Mouse (Mus musculus): Measurements from ENCODE around the gene Thada.
"Not testable (repeated sequence)": the region's sequence is repeated elsewhere in the genome, so short reads cannot be mapped to it uniquely, and the experiment has no call there.

Gene Thada

DNA sequence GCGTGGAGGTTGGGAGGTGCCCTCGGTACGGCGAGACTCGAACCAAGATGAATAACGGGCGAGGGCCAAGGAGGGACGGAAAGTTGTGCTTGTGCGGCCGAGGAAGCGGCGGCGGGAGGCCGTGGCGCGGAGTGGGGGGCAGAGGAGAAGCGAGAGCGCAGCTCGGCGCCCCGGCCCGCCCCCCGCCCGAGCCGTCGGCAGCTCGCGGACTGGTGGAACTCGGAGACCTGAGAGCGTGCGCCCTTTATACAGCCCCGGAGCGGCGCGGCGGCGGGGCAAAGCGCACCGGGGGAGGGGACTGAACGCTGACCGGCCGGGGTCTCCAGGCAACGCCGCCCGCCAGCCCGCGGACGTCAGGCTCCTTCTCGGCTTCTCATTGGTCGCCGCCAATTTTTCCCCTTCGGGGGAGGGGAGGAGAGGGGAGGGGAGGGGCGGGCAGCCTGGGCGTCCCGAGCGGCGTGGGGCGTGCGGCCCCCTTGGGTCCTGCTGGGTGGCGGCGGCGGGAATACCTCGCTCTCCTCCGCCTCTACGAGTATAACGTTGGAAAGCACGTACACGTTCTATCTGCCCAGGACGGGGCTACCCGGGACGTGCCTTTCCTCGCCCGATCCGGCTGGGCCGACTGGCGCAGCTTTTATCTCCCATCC, 278.2 kb downstream of the Thada start, which contains the start of gene Zfp36l2:
Gene Zfp36l2 (minus strand): TSS at position 221 of the 647 bp plus-strand sequence.
- DNase-seq (ENCODE audit: low read depth, low spot score), result peak; percentile 92

DNA sequence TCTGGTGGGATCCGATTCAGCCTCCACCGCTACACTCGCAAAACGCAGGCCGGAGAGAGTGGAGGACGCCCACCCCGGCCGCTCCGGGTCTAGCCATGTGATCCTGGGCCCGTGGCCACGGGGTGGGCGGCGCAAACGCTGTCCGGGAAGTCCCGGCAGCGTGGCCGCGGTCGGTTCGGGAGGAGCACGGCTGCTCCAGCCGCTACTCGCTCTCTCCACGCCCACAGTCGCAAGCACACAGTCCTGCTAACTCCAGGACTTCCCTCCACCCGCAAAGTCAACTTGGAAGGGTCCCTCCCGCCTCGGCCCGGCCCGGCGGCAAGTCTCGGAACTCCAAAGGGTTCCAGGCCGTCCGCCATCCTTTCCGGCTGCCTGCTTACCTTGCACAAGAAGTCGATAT, 278.7 kb downstream of the Thada start:
- not testable (repeated sequence) for DNase-seq (ENCODE audit: low read depth, low spot score)

DNA sequence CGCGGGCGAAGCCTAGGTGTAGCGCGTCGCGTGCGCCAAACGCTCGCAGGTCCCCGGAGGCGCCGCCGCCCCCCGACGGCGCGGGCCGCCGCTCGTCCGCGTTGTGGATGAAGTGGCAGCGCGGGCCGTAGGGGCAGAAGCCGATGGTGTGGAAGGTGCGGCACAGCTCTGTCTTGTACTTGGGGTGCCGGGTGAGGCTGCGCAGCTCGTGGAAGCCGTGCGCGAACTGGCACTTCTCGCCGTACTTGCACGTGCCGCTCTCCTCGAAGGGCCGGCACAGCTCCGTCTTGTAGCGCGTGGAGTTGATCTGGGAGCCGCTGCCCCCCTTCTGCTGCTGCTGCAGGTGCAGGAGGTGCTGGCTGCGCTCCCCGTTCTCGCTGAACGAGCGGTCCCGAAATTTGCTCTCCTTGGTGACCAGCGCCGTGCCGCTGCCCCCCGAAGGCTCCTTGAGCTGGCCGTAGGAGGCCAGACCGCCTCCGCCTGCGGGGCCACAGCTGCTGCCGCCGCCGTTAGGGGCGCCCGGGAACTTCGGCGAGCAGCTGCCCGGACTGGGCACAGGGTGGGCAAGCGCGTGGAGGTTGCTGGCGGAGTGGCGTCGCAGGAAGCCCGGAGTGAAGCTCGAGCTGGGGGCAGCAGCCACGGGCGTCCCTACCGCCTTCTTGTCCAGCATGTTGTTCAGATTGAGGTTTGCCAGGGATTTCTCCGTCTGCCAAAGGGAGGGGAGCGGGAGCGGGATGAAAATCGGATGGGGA, 279.4 kb downstream of the Thada start:
- DNase-seq (ENCODE audit: low read depth, low spot score), result peak; percentile 59

DNA sequence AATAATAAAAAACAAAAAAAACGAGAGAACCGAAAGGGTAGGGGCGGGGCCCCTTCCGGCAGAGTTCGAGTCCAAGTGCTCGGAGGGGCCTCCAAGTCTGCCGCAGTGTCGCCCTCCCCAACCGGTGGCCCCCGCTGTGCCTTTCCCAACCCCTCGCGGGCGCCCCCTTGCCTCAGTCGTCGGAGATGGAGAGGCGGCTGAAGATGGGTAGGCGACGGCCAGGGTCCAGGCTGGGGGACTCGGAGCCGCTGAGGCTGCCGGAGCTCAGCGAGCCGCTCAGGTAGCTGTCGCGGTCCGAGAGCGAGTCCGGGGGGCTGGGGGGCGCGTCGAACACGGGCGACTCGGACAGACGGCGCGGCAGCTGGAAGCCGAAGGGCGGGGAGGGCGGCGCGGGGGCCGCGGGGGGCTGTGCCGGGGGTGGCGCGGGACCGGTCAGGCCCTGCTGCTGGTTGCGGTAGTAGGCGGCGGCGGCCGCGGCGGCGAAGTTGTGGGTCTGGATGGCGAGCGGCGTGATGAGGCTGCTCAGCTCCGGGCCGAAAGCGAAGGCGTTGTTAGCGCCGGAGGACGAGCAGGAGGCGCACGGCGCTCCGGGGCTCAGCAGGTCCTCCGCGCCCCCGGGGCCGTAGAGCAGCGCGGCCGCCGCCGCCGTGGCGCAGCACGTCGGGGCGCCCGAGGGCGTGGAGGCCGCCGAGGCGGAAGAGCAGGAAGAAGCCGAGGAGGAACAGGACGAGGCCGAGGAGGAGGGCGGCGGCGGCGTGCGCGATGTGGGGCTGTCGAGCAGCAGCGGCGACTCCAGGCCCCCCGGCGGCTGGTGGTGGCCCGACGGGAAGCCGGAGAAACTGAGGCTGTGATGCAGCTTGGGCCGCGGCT, 280.2 kb downstream of the Thada start:
- peak; percentile 41 for DNase-seq (ENCODE audit: low read depth, low spot score)

DNA sequence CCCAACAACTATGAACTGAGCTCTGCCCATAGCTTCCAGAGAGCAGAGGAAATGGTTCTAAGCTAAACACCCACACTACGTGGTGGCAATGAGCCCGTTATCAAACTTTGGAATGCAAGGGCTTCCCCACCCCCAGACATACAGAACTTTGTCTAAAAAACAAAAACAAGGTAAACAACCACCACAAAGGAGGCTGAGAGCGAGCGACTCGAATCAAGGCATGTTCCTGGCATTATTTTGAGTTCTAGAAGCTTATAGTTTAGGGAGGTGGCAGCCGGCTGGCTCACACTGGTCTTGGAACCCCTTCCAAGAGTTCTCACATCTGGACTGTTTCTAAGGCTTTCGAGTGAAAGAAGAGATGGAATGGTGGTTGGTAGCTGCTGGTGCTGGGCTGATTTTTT, 281.0 kb downstream of the Thada start:
- no peak for DNase-seq (ENCODE audit: low read depth, low spot score)

DNA sequence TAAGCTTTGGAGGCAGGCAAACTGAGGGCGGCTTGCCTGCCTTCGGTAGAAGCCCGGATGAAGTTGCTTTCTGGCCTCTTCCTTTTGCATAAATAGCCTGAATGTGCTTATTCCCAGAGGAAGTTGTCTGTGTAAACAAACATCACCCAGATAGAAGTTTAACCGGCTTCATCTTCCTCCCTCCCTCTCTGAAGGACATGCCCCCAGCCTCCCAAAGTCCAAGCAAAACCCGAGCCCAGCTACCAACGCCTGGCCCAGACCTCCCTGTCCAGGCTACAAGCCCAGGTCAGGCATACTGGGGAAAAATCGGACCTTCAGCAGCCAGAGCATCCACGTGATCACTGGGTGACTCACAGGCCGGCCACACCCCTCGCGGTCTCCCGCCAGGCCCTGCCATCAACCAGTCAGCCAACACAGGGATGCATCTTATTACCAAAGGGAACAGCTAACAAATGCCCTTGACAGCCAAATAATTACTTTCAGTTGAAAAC, 282.7 kb downstream of the Thada start:
- DNase-seq (ENCODE audit: low read depth, low spot score), result peak; percentile 91

DNA sequence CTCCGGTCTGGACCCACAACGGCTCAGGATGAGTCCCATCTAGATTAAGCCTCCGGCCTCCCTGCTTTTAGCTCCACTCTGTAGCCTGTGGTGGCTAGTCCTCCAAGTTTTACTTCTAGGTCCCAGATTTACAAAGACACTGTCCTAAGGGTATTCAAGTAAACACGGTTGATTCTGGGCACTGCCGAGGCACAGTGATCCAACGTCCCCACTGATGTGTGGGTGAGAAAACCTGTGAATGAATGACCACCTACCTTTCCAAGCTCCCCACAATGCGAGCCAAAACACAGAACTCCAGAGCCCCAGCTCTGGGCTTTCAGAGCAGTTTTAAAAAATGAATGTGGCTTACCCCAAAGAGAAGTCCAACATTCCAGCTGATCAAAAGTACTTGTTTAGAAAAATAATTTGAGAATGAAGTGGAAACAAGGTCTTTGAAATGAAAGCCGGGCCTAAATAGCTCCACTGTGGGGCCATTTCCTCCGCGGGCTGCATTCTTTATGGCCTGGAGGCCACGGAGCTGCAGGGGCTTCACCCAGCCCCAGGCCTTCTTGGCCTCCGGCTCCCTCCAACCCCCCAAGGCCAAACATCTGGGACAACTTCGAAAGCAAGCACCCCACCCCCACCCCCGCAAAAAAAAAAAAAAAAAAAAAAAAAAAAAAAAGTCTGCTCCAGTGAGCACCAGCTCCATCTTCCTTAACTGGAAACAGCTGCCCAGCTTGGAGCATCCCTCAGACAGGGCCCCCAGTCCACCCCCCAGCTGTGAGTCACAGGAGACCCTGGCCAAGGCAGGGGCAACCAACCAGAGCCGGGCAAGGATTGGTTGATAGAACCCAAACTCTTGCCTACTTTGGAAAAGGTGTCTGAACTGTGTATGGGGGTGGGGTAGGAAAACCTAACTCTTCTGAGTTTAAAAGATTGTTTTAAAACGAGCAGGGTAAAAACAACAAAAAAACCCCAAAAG, 283.4 kb downstream of the Thada start:
- DNase-seq (ENCODE audit: low read depth, low spot score), result peak; percentile 44

DNA sequence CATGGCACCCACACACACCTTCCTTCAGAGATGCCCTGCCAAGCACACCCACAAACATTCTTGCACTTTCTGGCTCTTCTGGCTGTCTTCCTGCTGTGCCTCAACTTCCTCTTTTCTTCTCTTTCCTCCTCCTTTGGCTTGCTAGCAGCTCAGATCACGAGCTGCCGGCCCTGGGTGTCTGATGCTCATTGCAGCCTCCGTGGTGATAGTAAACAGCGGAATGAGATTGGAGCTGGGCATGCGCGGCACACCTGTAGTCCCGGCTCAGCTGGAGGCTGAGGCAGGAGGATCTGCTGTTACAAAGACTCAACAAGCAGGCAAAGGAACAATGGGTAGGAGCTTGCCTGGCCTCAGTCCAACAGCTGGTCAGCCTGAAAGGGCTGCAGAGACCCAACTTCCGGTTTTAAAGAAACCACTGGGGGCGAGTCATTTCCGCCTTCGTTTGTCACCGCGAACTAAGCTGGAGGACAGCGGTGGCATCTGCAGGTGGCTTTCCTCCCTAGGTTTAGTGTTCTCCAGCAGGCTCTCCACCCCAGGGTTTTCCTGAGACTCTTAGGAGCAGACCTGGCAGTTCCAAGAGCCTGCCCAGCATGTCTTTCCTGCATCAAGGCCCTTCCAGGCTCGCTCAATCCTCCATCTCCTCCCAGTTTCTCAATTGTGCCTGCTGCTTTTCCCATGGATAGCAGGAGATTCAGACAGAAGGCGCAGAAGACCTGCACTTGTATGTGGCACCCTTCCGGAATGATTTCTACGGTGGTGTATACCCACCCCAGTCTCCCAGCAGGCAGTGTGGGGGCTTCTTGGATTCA, 284.3 kb downstream of the Thada start:
- peak; percentile 84 for DNase-seq (ENCODE audit: low read depth, low spot score)

DNA sequence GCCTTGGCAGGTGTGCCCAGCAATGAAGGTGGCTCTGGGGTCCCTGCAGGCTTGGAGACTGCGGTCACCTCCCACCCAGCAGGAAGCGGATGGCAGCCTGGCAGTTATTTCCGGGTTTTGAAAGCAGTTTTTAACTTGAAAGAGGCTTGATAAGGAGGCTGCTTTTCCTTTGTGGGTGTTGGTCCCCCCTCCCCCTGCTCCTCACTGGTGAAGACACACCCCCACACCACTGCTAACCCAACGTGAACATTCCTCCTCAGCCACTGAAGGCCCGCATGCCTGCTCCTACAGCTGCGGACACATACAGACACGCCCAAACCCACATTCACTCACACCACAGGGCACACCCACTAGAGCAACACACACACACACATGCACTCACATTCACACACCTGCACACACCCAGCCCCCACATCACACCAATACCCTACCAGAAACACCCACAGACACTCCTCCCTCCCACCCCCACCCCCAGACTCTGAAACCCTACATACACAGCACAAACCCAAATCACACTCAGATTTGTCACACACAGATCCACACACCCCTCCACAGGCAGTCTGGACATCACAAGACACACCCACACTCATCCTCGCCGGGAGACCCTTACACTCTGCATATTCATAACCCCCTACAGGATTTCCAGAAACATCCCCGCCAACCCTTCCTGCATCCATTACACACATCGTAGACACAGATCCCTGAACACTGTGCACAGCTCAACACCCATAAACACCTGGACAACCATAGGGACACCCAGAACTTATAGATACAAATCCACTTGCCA, 285.1 kb downstream of the Thada start:
- peak; percentile 91 for DNase-seq (ENCODE audit: low read depth, low spot score)

DNA sequence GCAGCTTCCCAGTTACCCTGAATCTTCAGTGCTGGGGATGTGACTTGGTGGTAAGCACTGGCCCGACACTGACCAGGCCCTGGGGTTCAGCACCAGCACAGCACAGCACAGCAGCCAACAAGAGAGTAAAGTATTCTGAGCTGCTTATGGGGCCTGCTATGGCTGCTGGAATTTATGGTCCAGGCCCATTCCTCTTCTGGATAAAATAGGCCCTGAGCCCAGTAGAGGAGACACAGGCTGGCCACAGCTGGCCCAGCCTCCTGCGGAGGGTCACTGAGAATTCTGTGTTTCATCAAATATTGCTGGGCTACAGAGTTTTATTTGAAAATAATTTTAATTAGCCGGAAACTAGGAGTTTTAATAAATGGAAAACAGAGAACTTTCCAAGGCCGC, 286.0 kb downstream of the Thada start:
- no peak for DNase-seq (ENCODE audit: low read depth, low spot score)

DNA sequence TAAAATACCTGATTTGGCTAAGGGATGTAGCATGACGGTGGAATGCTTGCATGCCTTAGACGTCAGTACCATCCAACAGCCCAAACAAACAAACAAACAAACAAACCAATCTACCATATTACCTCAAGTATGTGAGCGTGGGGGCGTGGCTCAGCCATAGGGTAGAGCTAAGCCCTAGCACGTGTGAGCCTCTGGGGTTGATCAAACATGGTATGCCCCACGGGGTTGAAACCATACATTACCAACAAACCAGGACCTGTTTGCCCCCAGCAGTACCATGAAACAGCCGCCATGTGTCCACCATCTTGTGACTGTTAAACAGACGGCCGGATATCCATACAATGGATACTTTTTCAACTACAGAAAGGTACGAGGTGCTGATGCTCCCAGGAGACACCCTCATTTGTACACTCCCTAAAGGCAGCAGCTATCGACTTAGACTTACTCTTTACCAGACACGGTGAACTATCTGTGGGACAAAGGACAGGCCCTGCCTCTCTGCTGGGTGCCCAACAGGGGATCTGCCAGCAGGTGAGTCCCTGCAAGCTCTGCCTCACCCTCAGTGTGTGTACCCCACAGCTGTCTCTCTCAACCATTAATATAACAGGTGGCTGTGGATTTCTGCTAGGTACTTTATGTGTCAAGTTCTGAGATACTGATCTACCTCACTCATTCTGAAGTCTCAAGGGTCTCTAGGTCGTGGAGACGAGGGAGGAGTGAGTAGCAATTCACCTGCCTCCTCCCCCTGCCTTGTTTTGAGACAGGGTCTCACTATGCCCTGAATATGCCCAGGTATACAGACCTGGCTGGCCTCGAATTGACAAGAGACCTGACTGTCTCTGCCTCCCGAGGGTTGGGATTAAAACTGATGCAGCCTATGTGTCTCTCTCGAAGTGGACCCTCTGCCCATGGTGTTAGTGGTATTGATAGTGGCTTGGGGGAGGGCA, 286.7 kb downstream of the Thada start:
- DNase-seq (ENCODE audit: low read depth, low spot score), result peak; percentile 38

DNA sequence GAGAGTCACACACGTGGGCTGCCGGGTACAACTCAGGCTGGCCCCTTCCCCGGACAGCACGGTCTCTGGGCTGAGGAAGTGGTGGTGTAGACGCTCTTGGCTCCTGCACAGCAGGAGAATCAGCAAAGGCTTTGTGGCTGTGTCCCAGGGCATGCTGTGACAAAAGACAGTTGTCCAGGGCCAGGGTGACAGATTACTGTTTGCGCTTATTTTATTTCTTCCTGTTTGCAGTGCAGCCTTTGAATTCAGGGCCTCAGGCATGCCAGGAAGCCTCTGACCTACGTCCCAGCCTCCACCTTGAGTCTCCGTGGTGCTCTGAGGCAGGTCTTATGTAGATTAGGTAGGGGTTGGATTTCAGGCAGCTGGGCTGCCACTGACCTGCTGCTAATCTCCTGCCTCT, 288.5 kb downstream of the Thada start:
- peak; percentile 55 for DNase-seq (ENCODE audit: low read depth, low spot score)

DNA sequence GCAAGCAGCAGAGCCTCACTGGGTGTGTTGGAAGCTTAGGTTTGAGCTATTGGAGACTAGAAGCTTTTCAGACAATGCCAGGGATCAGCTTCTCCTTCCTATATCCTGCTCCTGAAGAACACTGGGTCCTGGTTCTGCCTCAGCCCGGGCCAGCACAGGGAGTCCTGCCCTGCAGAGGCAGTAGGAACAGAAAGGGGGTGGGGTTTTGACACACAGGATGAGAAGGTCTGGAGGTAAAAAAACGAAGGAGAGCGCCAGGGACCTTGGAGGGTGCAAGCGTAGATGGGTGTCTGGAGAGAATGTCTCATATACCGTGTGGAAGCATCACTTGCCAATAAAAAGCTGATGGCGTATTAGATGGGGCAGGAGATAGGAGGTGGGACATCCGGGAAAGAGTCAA, 289.6 kb downstream of the Thada start:
- no peak for DNase-seq (ENCODE audit: low read depth, low spot score)

DNA sequence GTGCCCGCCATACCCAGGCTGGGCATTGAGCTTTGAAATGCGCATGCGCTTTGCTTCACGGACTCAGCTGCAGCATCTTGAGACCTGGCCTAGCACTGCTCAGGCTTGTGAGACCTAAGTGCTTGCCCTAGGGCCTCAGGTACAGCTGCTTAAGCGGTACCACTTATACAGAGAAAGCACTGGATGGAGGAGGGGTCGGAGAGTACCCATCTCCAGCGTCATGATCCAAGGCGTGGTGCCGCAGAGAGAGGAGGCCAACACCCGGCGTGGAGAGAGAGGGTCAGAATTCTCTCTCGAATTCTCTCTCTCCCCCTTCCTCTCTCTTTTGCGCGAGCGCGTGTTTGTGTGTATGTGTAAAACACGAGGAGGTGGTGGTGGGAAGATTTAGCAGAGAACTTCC, 290.8 kb downstream of the Thada start:
- no peak for DNase-seq (ENCODE audit: low read depth, low spot score)

DNA sequence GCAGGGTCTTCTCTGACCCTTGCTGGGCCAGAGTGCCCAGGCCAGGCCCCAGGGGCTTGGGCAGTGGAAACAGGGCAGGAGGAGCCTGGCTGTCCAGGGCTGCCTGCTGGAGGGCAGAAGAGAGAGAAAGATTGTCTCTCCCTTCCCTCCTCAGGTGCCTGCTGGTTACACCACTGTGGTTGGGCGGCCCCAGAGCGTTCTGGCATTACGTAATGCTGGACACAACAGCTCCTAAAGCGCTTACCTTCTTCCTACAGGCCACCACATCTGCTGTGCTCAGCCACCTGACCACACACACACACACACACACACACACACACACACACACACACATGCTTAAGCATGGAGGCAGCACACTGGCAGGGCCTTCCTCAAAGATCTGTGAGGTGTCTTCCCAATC, 298.6 kb downstream of the Thada start:
- DNase-seq (ENCODE audit: low read depth, low spot score), result no peak

DNA sequence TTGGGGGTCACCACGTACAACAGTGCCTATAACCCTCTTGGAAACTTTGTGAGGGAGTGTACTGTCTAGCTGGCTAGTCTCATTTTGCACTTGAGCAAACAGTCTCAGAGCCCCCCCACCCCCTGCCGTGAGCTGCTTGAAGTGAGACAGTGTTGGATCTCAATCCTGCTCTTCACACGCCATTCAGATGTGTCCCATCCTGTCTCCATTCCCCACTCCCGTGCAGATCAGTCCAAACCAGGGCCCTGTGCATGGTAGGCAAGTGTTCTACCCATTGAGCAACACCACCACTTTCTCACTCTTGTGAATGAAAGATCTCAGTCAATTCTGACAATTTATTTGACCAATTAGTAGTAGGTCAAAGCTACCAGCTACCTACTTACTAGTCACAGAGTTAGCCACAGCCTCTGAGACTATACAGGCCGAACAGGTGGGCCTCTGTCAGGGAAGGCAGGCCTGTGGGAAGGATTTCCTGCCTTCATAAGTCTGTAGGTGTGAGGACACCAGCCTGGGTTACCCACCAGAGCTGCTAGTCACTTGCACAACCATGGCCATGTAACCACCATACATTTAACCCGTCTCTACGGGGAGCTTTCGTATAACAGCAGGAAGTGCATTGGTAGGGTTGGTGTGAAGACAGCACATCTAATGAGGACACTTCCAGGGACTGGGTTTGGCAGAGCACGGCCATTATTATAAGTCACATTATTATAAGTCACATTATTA, 299.7 kb downstream of the Thada start:
- no peak for DNase-seq (ENCODE audit: low read depth, low spot score)

DNA sequence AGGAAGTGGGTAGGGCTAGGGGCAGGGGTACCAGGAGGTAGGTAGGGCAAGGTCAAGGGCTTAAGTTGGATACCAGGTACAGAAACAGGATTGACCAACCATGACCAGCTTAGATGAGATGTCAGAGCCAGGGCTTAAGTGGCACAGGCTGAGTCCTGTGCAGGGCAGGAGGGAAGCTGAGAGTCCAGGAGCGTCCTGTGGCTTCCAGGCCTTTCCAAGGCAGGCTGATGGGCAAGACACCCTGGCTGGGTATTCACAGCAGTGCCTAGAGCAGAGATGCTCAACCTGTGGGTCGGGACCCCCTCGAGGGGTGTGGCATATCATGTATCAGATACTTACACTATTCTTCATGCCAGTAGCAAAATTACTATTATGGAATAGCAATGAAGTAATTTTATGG, 300.3 kb downstream of the Thada start:
- no peak for DNase-seq (ENCODE audit: low read depth, low spot score)

DNA sequence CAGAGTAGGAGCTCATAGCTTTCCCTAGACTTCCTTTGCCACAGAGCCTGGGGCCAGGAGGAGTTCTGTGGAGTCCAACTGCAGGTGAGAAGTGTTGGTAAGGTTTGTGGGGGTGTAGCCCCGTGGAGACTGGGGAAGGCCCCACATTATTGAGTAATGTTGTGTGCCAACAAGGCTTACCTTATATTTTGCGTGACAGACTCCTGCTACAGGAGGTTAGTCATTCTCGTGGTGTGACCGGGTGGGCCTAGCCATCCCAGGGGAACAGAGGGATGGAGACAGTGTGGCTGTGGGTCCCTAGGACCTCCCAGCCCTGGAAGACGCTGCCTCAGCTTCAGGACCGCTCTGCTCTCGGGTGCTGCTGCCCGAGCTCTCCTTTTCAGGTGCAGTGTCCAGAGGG, 301.9 kb downstream of the Thada start:
- no peak for DNase-seq (ENCODE audit: low read depth, low spot score)

Measured in R1 (cell line).